Mouse (Mus musculus) granulocyte monocyte progenitor cell, adult 5-6 weeks (primary cell): ENCODE data around the gene 4930568D16Rik. TPM values are rescaled to one million over a fixed set of nuclear protein-coding genes. Genes with fewer than 3 reads are reported as not detected.

Experiments used
- ATAC-seq: replicated peaks from 2 replicates; pipeline ENCODE4 v1.8.0; 2016; ENCODE audit warnings: mild to moderate bottlenecking, moderate TSS enrichment, inconsistent platforms; ENCODE audit not compliant: poor library complexity, severe bottlenecking
- total RNA-seq, 2 experiments: library from RNA; stranded (forward) in 1 of 2; stranded (reverse) in 1 of 2; fragments of 200-712, 200-1000 nt in 1 of 2; fragments of >200 nt in 1 of 2; fragmentation: Nextera tagmentation in 1 of 2; gene quantifications; 2 replicates each; pipeline ENCODE4 v1.2.3; 2014 to 2017

Gene 4930568D16Rik
- total RNA-seq, 2 experiments from 2014 or later = not detected

GRCm38 (mm10) chr2:35309906-35310493 lies 57.5 kb downstream of the 4930568D16Rik start:
- no peak for ATAC-seq

- peak; percentile 96 for ATAC-seq
These were observed 59.4 kb downstream of the 4930568D16Rik start for GRCm38 (mm10) chr2:35308166-35308565.

Other genes with a start within 250 kb of the 4930568D16Rik start
- 102 and 118 TPM in 2 replicates for gene Rab14, start 166.6 kb downstream of the 4930568D16Rik start, total RNA-seq (2014; fragmentation: Nextera tagmentation)
- gene Rab14, start 166.6 kb downstream of the 4930568D16Rik start, total RNA-seq (2017) = 102 and 136 TPM in 2 replicates
- 3.7 and 7.8 TPM in 2 replicates for gene Gsn, start 111.3 kb downstream of the 4930568D16Rik start, total RNA-seq (2014; fragmentation: Nextera tagmentation)
- 8.4 and 10.0 TPM in 2 replicates for gene Gsn, start 111.3 kb downstream of the 4930568D16Rik start, total RNA-seq (2017)
- gene Stom, start 30.8 kb downstream of the 4930568D16Rik start, total RNA-seq (2014; fragmentation: Nextera tagmentation) = 99.4 and 102 TPM in 2 replicates
- gene Stom, start 30.8 kb downstream of the 4930568D16Rik start, total RNA-seq (2017) = 147 and 151 TPM in 2 replicates
- gene 4930402F06Rik, start 29.4 kb upstream of the 4930568D16Rik start, total RNA-seq (2014; fragmentation: Nextera tagmentation) = not detected in 2 replicates
- not detected in 2 replicates for gene 4930402F06Rik, start 29.4 kb upstream of the 4930568D16Rik start, total RNA-seq (2017)
- gene Ggta1, start 95.5 kb upstream of the 4930568D16Rik start, total RNA-seq (2014; fragmentation: Nextera tagmentation) = 37.2 and 49.6 TPM in 2 replicates
- gene Ggta1, start 95.5 kb upstream of the 4930568D16Rik start, total RNA-seq (2017) = 72.8 and 82.4 TPM in 2 replicates
- 3.6 and 8.0 TPM in 2 replicates for gene Dab2ip, start 190.5 kb upstream of the 4930568D16Rik start, total RNA-seq (2014; fragmentation: Nextera tagmentation)
- gene Dab2ip, start 190.5 kb upstream of the 4930568D16Rik start, total RNA-seq (2017) = 3.0 and 3.9 TPM in 2 replicates